Mouse (Mus musculus): ENCODE data around the gene Ccdc92b. TPM values are rescaled to one million over a fixed set of nuclear protein-coding genes. Genes with fewer than 3 reads are reported as not detected.
A peak's percentile ranks its signal among the peaks of the same experiment; 100 is the strongest.

Ccdc92b gene
- polyA plus RNA-seq, 1 experiment from 2014 or later = 1.2 TPM

- Histone ChIP-seq H3K27me3 (ENCODE audit: control insufficient read depth, insufficient read depth, low read length) (peaks cover 5% of the 10 kb centered on the region; the same call in 1 of the 2 replicates), H3K9me3 (ENCODE audit: control insufficient read depth, low read length) (no peaks in the 10 kb centered on the region), H3K9ac (ENCODE audit: low read depth, low read length) (no peak overlapping the region), H3K36me3 (ENCODE audit: control insufficient read depth, insufficient read depth, low read length) (no peaks in the 10 kb centered on the region), H3K4me2 (replicated peaks; ENCODE audit: low read depth, low read length) (no peak overlapping the region), H3K4me3 (ENCODE audit: low read depth, low read length) (no peak overlapping the region), H3K4me1 (replicated peaks; ENCODE audit: control insufficient read depth, insufficient read depth, low read length) (peaks cover 5% of the 10 kb centered on the region), H3K27ac (ENCODE audit: low read depth, low read length) (no peak overlapping the region)
- 88% methylated on average over 1 of the region's 1 CpGs for WGBS
- ATAC-seq (ENCODE audit: low FRiP score) (no peak), DNase-seq (ENCODE audit: low spot score) (no peak)
Measured at GRCm38 (mm10) chr11:74639628-74640027, 20.2 kb downstream of the Ccdc92b start.

GRCm38 (mm10) chr11:74647966-74648365, 28.6 kb downstream of the Ccdc92b start:
- Histone ChIP-seq H3K27me3 (ENCODE audit: control insufficient read depth, insufficient read depth, low read length) (no peaks in the 10 kb centered on the region), H3K27ac (ENCODE audit: low read depth, low read length) (no peak overlapping the region), H3K4me3 (ENCODE audit: low read depth, low read length) (no peak overlapping the region), H3K36me3 (ENCODE audit: control insufficient read depth, insufficient read depth, low read length) (no peaks in the 10 kb centered on the region), H3K4me1 (replicated peaks; ENCODE audit: control insufficient read depth, insufficient read depth, low read length) (peaks cover 10% of the 10 kb centered on the region; the same call in 1 of the 2 replicates), H3K9ac (ENCODE audit: low read depth, low read length) (no peak overlapping the region), H3K9me3 (ENCODE audit: control insufficient read depth, low read length) (no peaks in the 10 kb centered on the region), H3K4me2 (replicated peaks; ENCODE audit: low read depth, low read length) (no peak overlapping the region)
- WGBS = 89% methylated on average over 1 of the region's 1 CpGs
- ATAC-seq (ENCODE audit: low FRiP score) (no peak), DNase-seq (ENCODE audit: low spot score) (no peak)

GRCm38 (mm10) chr11:74648676-74649075, 29.3 kb downstream of the Ccdc92b start:
- peaks cover 11% of the 10 kb centered on the region; the same call in 1 of the 2 replicates for H3K4me1 ChIP-seq (replicated peaks; ENCODE audit: control insufficient read depth, insufficient read depth, low read length)
- ATAC-seq (ENCODE audit: low FRiP score) (peak; percentile 29; the same call in 1 of the 2 replicates), DNase-seq (ENCODE audit: low spot score) (no peak)
- H3K27me3 ChIP-seq (ENCODE audit: control insufficient read depth, insufficient read depth, low read length) = no peaks in the 10 kb centered on the region
- peak overlapping the region; percentile 84 for H3K9ac ChIP-seq (ENCODE audit: low read depth, low read length)
- peak overlapping the region; percentile 76 for H3K27ac ChIP-seq (ENCODE audit: low read depth, low read length)
- peak overlapping the region; percentile 94 for H3K4me2 ChIP-seq (replicated peaks; ENCODE audit: low read depth, low read length)
- peak overlapping the region; percentile 95 for H3K4me3 ChIP-seq (ENCODE audit: low read depth, low read length)
- no peaks in the 10 kb centered on the region for H3K36me3 ChIP-seq (ENCODE audit: control insufficient read depth, insufficient read depth, low read length)
- 4% methylated on average over 1 of the region's 1 CpGs for WGBS
- H3K9me3 ChIP-seq (ENCODE audit: control insufficient read depth, low read length) = no peaks in the 10 kb centered on the region

GRCm38 (mm10) chr11:74649095-74649646, 29.8 kb downstream of the Ccdc92b start, which contains the start of gene Cluh:
Cluh (plus strand) TSS chr11:74649495.
- Histone ChIP-seq H3K9ac (ENCODE audit: low read depth, low read length) (peak within 1 kb of the TSS; percentile 84), H3K27ac (ENCODE audit: low read depth, low read length) (peak within 1 kb of the TSS; percentile 76), H3K4me2 (replicated peaks; ENCODE audit: low read depth, low read length) (peak within 1 kb of the TSS; percentile 94), H3K4me1 (replicated peaks; ENCODE audit: control insufficient read depth, insufficient read depth, low read length) (peaks cover 13% of the 10 kb centered on the region; the same call in 1 of the 2 replicates), H3K4me3 (ENCODE audit: low read depth, low read length) (peak within 1 kb of the TSS; percentile 95), H3K36me3 (ENCODE audit: control insufficient read depth, insufficient read depth, low read length) (no peaks in the 10 kb centered on the region), H3K27me3 (ENCODE audit: control insufficient read depth, insufficient read depth, low read length) (no peaks in the 10 kb centered on the region), H3K9me3 (ENCODE audit: control insufficient read depth, low read length) (no peaks in the 10 kb centered on the region)
- under 1% methylated on average over 56 of the region's 58 CpGs for WGBS
- ATAC-seq (ENCODE audit: low FRiP score) (peak; percentile 92), DNase-seq (ENCODE audit: low spot score) (peak; percentile 92)

DNA sequence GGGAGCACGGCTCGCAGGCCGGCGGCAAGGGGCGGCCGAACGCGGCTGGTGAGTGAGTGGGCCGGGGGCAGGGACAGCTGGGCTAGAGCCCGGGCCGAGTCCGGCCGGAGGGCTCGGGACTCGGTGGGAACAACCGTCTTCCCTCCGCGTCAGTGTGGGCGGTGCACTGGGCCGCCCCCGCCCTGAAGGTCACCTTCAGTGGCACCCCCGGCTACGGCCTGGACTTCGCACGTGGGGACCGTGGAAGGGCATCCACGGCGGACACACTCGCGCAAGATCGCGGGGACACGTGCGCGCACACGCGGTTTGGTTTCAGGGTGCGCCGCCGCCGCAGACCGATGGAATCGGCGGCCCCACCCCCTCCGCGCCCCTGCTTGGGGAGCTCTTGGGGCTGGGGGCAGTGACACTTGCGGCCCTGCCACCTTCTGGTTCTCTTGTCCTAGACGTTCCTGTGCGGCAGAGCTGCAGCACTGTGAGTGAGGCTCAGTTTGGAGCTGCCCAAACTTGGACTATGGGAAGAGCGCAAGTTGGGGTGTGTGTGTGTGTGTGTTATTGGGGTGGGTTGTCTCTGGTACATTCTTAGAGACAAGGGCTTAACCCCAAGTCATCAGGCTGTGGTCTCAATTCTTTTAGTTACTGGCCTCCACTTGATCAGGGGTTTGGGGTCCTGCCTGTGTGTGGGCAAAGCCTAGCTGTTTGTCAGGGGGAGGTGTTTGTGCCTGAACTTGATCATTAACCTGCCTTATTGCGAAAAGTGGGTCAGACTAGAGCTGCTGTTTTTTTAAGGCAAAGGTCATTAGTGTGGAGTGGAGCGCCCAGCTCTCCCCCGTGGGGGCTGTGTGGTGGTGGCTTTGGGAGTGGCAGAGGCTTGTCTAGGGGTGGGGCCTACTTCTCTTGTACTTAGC, 30.5 kb downstream of the Ccdc92b start:
- DNase-seq (ENCODE audit: low spot score) = peak; percentile 42
- Histone ChIP-seq H3K4me2 (replicated peaks; ENCODE audit: low read depth, low read length) (peak overlapping the region; percentile 94), H3K27ac (ENCODE audit: low read depth, low read length) (peak overlapping the region; percentile 76), H3K4me1 (replicated peaks; ENCODE audit: control insufficient read depth, insufficient read depth, low read length) (peaks cover 13% of the 10 kb centered on the region; the same call in 1 of the 2 replicates), H3K9ac (ENCODE audit: low read depth, low read length) (peak overlapping the region; percentile 84), H3K36me3 (ENCODE audit: control insufficient read depth, insufficient read depth, low read length) (no peaks in the 10 kb centered on the region), H3K9me3 (ENCODE audit: control insufficient read depth, low read length) (no peaks in the 10 kb centered on the region), H3K4me3 (ENCODE audit: low read depth, low read length) (peak overlapping the region; percentile 95), H3K27me3 (ENCODE audit: control insufficient read depth, insufficient read depth, low read length) (no peaks in the 10 kb centered on the region)
- 2% methylated on average over 50 of the region's 53 CpGs for WGBS
- ATAC-seq (ENCODE audit: low FRiP score) = peak; percentile 77

DNA sequence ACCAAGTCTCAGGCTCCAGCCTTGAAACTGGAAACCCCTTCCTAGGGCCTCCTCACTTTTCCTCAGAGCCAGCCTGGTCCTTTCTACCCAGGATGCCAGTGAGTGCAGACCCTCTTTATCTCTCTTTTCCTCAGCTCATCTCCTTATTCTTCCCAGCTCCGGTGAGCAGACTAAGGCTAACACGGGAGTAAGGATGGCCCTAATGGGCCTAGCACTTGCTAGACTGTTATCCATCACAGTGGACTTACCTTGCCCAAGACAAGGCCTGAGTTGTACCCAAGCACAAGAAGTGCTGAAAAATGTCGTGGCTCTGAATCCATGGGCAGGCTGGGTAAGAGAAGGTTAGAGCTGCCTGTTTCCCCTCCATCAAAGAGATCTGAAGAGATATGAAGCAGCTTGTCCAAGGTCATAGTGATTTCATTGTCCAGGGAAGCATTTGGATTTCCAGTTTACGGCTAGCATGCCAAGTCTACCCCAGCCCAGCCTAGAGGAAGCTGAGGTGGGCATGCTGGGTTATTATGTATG, 31.2 kb downstream of the Ccdc92b start:
- H3K27ac ChIP-seq (ENCODE audit: low read depth, low read length) = no peak overlapping the region
- 71% methylated on average over 4 of the region's 4 CpGs for WGBS
- no peaks in the 10 kb centered on the region for H3K9me3 ChIP-seq (ENCODE audit: control insufficient read depth, low read length)
- DNase-seq (ENCODE audit: low spot score) (no peak), ATAC-seq (ENCODE audit: low FRiP score) (no peak)
- peaks cover 13% of the 10 kb centered on the region; the same call in 1 of the 2 replicates for H3K4me1 ChIP-seq (replicated peaks; ENCODE audit: control insufficient read depth, insufficient read depth, low read length)
- H3K4me2 ChIP-seq (replicated peaks; ENCODE audit: low read depth, low read length) = peak overlapping the region; percentile 94
- H3K9ac ChIP-seq (ENCODE audit: low read depth, low read length) = no peak overlapping the region
- no peaks in the 10 kb centered on the region for H3K27me3 ChIP-seq (ENCODE audit: control insufficient read depth, insufficient read depth, low read length)
- peak overlapping the region; percentile 95 for H3K4me3 ChIP-seq (ENCODE audit: low read depth, low read length)
- H3K36me3 ChIP-seq (ENCODE audit: control insufficient read depth, insufficient read depth, low read length) = no peaks in the 10 kb centered on the region

- 67% methylated on average over 4 of the region's 4 CpGs for WGBS
- Histone ChIP-seq H3K9me3 (ENCODE audit: control insufficient read depth, low read length) (no peaks in the 10 kb centered on the region), H3K4me1 (replicated peaks; ENCODE audit: control insufficient read depth, insufficient read depth, low read length) (peaks cover 13% of the 10 kb centered on the region; the same call in 1 of the 2 replicates), H3K4me2 (replicated peaks; ENCODE audit: low read depth, low read length) (no peak overlapping the region), H3K9ac (ENCODE audit: low read depth, low read length) (no peak overlapping the region), H3K4me3 (ENCODE audit: low read depth, low read length) (no peak overlapping the region), H3K27ac (ENCODE audit: low read depth, low read length) (no peak overlapping the region), H3K27me3 (ENCODE audit: control insufficient read depth, insufficient read depth, low read length) (no peaks in the 10 kb centered on the region), H3K36me3 (ENCODE audit: control insufficient read depth, insufficient read depth, low read length) (no peaks in the 10 kb centered on the region)
- ATAC-seq (ENCODE audit: low FRiP score) (no peak), DNase-seq (ENCODE audit: low spot score) (no peak)
Measured at GRCm38 (mm10) chr11:74652791-74653191, 33.4 kb downstream of the Ccdc92b start.

DNA sequence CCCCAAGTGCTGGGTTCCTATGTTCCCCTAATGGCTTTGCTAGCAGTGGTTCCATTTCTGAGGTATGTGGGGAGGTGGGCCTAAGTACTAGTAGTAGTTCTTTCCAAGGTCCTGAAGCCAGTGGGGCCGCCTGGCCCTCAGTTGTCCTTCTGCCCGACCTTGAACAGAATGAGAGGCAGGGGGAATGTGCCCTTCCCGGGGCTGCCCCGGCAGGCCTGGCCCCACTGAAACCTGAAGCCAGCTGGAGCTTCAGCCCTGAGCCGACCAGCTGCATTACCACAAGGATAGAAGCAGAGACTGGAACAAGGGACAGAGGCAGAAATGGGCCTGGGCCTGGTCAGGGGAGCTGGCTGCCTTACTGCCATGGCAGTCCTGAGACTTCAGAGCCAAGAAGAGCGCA, 34.0 kb downstream of the Ccdc92b start:
- H3K4me1 ChIP-seq (replicated peaks; ENCODE audit: control insufficient read depth, insufficient read depth, low read length) = peaks cover 13% of the 10 kb centered on the region; the same call in 1 of the 2 replicates

More for the DNA sequence above, 34.0 kb downstream of the Ccdc92b start:
- no peak overlapping the region for H3K27ac ChIP-seq (ENCODE audit: low read depth, low read length)
- no peak overlapping the region for H3K9ac ChIP-seq (ENCODE audit: low read depth, low read length)
- H3K27me3 ChIP-seq (ENCODE audit: control insufficient read depth, insufficient read depth, low read length) = no peaks in the 10 kb centered on the region
- 51% methylated on average over 6 of the region's 6 CpGs for WGBS
- H3K36me3 ChIP-seq (ENCODE audit: control insufficient read depth, insufficient read depth, low read length) = peaks cover 2% of the 10 kb centered on the region; the same call in 1 of the 2 replicates
- ATAC-seq (ENCODE audit: low FRiP score) = no peak
- no peak overlapping the region for H3K4me3 ChIP-seq (ENCODE audit: low read depth, low read length)
- no peaks in the 10 kb centered on the region for H3K9me3 ChIP-seq (ENCODE audit: control insufficient read depth, low read length)
- H3K4me2 ChIP-seq (replicated peaks; ENCODE audit: low read depth, low read length) = no peak overlapping the region
- DNase-seq (ENCODE audit: low spot score) = no peak

Measured in hindbrain, embryonic 11.5 days (tissue).